Mouse (Mus musculus): ENCODE data around the gene Csnk1g1.

The Csnk1g1 gene

GRCm38 (mm10) chr9:66091327-66092231 is 182.9 kb downstream of the Csnk1g1 start:
- in situ Hi-C loops (cut with MboI; ENCODE audit: low pct_unique_long_range_greater_than_20kb in 1 of 2, low sequenced_read_pairs in 2 of 2, unreplicated experiment in 1 of 2) = no loop called here

GRCm38 (mm10) chr9:66092664-66093063 is 183.9 kb downstream of the Csnk1g1 start:
- in situ Hi-C loops (cut with MboI; ENCODE audit: low pct_unique_long_range_greater_than_20kb in 1 of 2, low sequenced_read_pairs in 2 of 2, unreplicated experiment in 1 of 2) = no loop called here
